17 mouse cellular contexts compared by ENCODE assay signal in genomic region chr6:86186106-86186955, GRCm38 (mm10). TPM values are rescaled to one million over a fixed set of nuclear protein-coding genes. Genes with fewer than 3 reads are reported as not detected.
DNase-seq lines count a peak whose midpoint lies in the region; ATAC-seq and TF ChIP-seq lines count a peak whose summit lies in the region.
"Had no signal": no experiment of that assay in that cellular context is flagged by ENCODE, and none has a peak within 500 bp of the region (broad histone marks: within the 10 kb centered on the region; RNA-seq: fewer than 3 reads in every experiment).

No protein-coding gene starts in this region.

- WGBS in midbrain, postnatal 0 days: 34% methylated on average over 14 of the region's 14 CpGs
- WGBS in midbrain, embryonic 10.5 days: 29% methylated on average over 14 of the region's 14 CpGs

- no peak overlapping the region for H3K4me2 ChIP-seq in midbrain, postnatal 0 days (ENCODE audit: low read depth, low read length, poor library complexity, severe bottlenecking)
- H3K4me2 ChIP-seq: embryonic facial prominence, embryonic 15.5 days; forebrain, embryonic 12.5 days; heart, embryonic 11.5 days; neural tube, embryonic 13.5 days had no signal

- peak; percentile 21 for TF ChIP-seq CTCF in layer of hippocampus, adult 2 months (conservative IDR thresholded peaks at IDR 0.05)
- no peak for TF ChIP-seq CTCF in midbrain, postnatal 0 days (IDR thresholded peaks at IDR 0.05)

- no peak overlapping the region for H3K4me3 ChIP-seq in layer of hippocampus, adult 2 months
- no peak overlapping the region for H3K4me3 ChIP-seq in midbrain, postnatal 0 days (ENCODE audit: low read depth, low read length)
- H3K4me3 ChIP-seq in midbrain, embryonic 10.5 days: no peak overlapping the region
- H3K4me3 ChIP-seq: embryonic facial prominence, embryonic 15.5 days; forebrain, embryonic 12.5 days; neural tube, embryonic 13.5 days had no signal

- ATAC-seq in midbrain, postnatal 0 days (ENCODE audit: low FRiP score): no peak

- H3K27me3 ChIP-seq in midbrain, postnatal 0 days (ENCODE audit: insufficient read depth, low read length): no peaks in the 10 kb centered on the region
- H3K27me3 ChIP-seq in midbrain, embryonic 10.5 days (ENCODE audit: low read depth, poor library complexity, severe bottlenecking): peaks cover 54% of the 10 kb centered on the region

- peak overlapping the region; percentile 71 for H3K27ac ChIP-seq in layer of hippocampus, adult 2 months
- H3K27ac ChIP-seq in midbrain, postnatal 0 days (ENCODE audit: low read depth, low read length): no peak overlapping the region
- no peak overlapping the region; the same call in 1 of the 2 replicates for H3K27ac ChIP-seq in midbrain, embryonic 10.5 days (replicated peaks)
- H3K27ac ChIP-seq: embryonic facial prominence, embryonic 15.5 days; forebrain, embryonic 12.5 days; macrophage; neural tube, embryonic 13.5 days had no signal

- DNase-seq in heart, adult 11 months: peak; percentile 89
- DNase-seq in heart, postnatal 10 days: no peak
- DNase-seq in layer of hippocampus, adult 2 months (ENCODE audit: low spot score in 2 of 2): no peak
- DNase-seq in layer of hippocampus, postnatal 36 days: no peak
- DNase-seq in midbrain, postnatal 0 days (ENCODE audit: low spot score): peak; percentile 31
- DNase-seq in midbrain, embryonic 10.5 days (ENCODE audit: low spot score): no peak
- DNase-seq in thymus, postnatal 36 days: no peak
- DNase-seq: adrenal gland, adult 8-10 months; kidney, postnatal 10 days; lung, adult 2 months; spleen, adult 18-20 months; thymus, postnatal 25 days had no signal

- H3K4me1 ChIP-seq in midbrain, postnatal 0 days (ENCODE audit: insufficient read depth, low read length): no peaks in the 10 kb centered on the region
- peaks cover 18% of the 10 kb centered on the region for H3K4me1 ChIP-seq in midbrain, embryonic 10.5 days
- H3K4me1 ChIP-seq: forebrain, embryonic 12.5 days; neural tube, embryonic 13.5 days had no signal

- intact Hi-C loops in heart, postnatal 10 days (cut with DNase I): no loop called here

- H3K9ac ChIP-seq in midbrain, postnatal 0 days (replicated peaks; ENCODE audit: low read length, poor library complexity, severe bottlenecking): no peak overlapping the region
- H3K9ac ChIP-seq: embryonic facial prominence, embryonic 15.5 days; forebrain, embryonic 12.5 days; neural tube, embryonic 13.5 days had no signal

- H3K36me3 ChIP-seq in midbrain, postnatal 0 days (ENCODE audit: insufficient read depth, low read length): no peaks in the 10 kb centered on the region
- H3K36me3 ChIP-seq in midbrain, embryonic 10.5 days: no peaks in the 10 kb centered on the region
- H3K36me3 ChIP-seq: embryonic facial prominence, embryonic 15.5 days; forebrain, embryonic 12.5 days; neural tube, embryonic 13.5 days had no signal

- no peaks in the 10 kb centered on the region for H3K9me3 ChIP-seq in midbrain, postnatal 0 days (ENCODE audit: low read length)
- no peaks in the 10 kb centered on the region for H3K9me3 ChIP-seq in midbrain, embryonic 10.5 days (replicated peaks)
- H3K9me3 ChIP-seq: embryonic facial prominence, embryonic 15.5 days; forebrain, embryonic 12.5 days; neural tube, embryonic 13.5 days had no signal

RNA-seq across cellular contexts. Expression of gene Tgfa, which starts 8.7 kb away (rescaled TPM):
- 1 to 10 TPM; 1.5 to 2.1 TPM for total RNA-seq in heart, postnatal 10 days (2021)
- total RNA-seq in layer of hippocampus, adult 2 months (2021): 10 to 100 TPM; 28.3 to 32.0 TPM
- total RNA-seq in layer of hippocampus, postnatal 36 days (2021): 10 to 100 TPM; 31.2 to 33.6 TPM
- 32.1 and 37.1 TPM in 2 replicates for total RNA-seq in midbrain, postnatal 0 days (2014; rRNA removed)
- 15.3 and 16.8 TPM in 2 replicates for polyA plus RNA-seq in midbrain, postnatal 0 days (2015; fragmentation: Nextera tagmentation; extraction: Ambion mirVana)
- 1.3 and 1.4 TPM in 2 replicates for polyA plus RNA-seq in midbrain, embryonic 10.5 days (2016; fragmentation: Nextera tagmentation; extraction: Ambion mirVana)
- polyA plus RNA-seq: macrophage had no signal

Comparison
In these comparisons a context has a peak if more than half of its experiments do, and no peak if none do; other contexts are left out.
1. DNase-seq: peak in heart, adult 11 months (single experiment) and midbrain, postnatal 0 days (single experiment); none in heart, postnatal 10 days (0 of 2), layer of hippocampus, adult 2 months (0 of 2), layer of hippocampus, postnatal 36 days (0 of 2), midbrain, embryonic 10.5 days (single experiment) and thymus, postnatal 36 days (0 of 2).
2. RNA of gene Tgfa, which starts 8.7 kb away (total RNA-seq): 32.1 to 37.1 TPM in midbrain, postnatal 0 days, 31.2 to 33.6 TPM in layer of hippocampus, postnatal 36 days and 28.3 to 32.0 TPM in layer of hippocampus, adult 2 months; 1.5 to 2.1 TPM in heart, postnatal 10 days; every median in the first group is over 4 times any median in the second.